Mouse (Mus musculus) megakaryocyte progenitor cell, adult 5-6 weeks (primary cell): ENCODE data around the gene Mt4. TPM values are rescaled to one million over a fixed set of nuclear protein-coding genes. Genes with fewer than 3 reads are reported as not detected.

Experiments used
- ATAC-seq: replicated peaks from 2 replicates; pipeline ENCODE4 v1.8.0; 2016; ENCODE audit warnings: mild to moderate bottlenecking, moderate TSS enrichment, inconsistent platforms; ENCODE audit not compliant: poor library complexity
- total RNA-seq, 2 experiments: library from RNA; stranded (forward) in 1 of 2; stranded (reverse) in 1 of 2; fragments of 157-497, 149-512 nt in 1 of 2; fragments of 200-1000 nt in 1 of 2; gene quantifications; 2 replicates each; pipeline versions ENCODE4 v1.2.3 to v1.2.4; 2015 to 2017

Gene Mt4
- total RNA-seq, 2 experiments from 2014 or later = not detected

DNA sequence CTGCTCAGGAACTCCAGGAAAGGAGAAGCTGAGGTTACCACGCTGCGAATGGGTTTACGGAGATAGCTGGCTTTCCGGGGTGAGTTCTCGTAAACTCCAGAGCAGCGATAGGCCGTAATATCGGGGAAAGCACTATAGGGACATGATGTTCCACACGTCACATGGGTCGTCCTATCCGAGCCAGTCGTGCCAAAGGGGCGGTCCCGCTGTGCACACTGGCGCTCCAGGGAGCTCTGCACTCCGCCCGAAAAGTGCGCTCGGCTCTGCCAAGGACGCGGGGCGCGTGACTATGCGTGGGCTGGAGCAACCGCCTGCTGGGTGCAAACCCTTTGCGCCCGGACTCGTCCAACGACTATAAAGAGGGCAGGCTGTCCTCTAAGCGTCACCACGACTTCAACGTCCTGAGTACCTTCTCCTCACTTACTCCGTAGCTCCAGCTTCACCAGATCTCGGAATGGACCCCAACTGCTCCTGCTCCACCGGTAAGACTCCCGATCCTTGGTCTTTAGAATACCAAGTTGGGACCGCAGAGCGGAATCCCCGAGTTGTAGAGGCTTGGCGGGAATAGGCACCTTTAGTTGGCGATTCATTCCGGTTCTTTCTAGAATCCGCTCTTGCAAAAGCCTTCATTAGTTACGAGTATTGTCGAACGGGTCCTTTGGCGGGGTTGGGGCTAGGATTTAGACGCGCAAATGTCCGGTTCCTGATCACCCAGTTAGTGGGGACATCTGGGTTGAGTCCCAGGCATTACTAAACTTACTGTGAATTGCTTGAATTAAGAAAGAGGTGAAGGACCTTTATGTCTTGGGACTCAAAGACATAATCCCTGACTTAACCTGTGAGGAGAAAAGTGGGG, 42.1 kb downstream of the Mt4 start, which contains the start of gene Mt1:
Mt1 (plus strand) TSS at position 226 of the 856 bp plus-strand sequence.
- ATAC-seq = peak; percentile 77

DNA sequence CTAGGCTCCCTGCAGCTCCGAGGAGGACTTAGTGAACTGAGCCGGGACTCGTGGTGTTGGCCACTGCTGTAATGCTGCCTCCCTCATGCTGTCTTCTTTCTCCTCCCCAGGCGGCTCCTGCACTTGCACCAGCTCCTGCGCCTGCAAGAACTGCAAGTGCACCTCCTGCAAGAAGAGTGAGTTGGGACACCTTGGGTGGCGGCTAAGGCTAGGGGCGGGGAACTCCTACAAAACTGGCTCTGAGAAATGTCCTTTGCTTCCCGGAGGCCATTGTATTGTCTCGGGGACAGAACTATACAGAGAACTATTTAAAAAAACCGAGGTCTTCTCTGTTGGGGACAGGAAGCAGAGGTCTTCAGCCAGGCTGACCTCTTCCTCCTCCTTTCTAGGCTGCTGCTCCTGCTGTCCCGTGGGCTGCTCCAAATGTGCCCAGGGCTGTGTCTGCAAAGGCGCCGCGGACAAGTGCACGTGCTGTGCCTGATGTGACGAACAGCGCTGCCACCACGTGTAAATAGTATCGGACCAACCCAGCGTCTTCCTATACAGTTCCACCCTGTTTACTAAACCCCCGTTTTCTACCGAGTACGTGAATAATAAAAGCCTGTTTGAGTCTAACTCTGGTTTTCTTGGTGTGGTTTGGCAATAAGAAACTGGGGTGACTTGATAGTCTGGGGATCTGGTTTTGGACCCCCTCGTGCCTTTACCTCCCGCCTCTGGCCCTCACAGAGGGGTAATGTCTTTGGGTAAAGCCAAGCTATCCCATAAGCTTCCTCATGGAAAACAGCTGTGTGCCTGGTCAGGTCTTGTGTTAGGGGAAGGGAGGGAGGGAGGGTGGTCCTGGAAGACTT, 42.9 kb downstream of the Mt4 start:
- peak; percentile 24 for ATAC-seq

DNA sequence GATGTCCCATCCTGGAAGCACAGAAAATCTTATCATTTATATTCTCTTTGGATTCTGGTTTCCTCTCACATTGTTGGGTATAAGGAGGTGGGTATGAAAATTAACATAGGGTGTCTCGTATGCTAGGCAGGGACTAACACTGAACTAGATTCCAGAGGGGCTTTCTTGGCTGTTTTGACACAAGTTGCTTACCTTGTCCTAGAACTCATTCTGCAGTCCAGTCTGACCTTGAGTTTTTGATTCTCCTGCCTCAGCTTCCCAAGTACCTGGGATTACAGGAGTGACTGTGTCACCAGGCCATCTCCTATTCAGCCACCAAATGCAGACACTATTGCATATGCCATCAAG, 43.5 kb downstream of the Mt4 start:
- ATAC-seq = no peak

DNA sequence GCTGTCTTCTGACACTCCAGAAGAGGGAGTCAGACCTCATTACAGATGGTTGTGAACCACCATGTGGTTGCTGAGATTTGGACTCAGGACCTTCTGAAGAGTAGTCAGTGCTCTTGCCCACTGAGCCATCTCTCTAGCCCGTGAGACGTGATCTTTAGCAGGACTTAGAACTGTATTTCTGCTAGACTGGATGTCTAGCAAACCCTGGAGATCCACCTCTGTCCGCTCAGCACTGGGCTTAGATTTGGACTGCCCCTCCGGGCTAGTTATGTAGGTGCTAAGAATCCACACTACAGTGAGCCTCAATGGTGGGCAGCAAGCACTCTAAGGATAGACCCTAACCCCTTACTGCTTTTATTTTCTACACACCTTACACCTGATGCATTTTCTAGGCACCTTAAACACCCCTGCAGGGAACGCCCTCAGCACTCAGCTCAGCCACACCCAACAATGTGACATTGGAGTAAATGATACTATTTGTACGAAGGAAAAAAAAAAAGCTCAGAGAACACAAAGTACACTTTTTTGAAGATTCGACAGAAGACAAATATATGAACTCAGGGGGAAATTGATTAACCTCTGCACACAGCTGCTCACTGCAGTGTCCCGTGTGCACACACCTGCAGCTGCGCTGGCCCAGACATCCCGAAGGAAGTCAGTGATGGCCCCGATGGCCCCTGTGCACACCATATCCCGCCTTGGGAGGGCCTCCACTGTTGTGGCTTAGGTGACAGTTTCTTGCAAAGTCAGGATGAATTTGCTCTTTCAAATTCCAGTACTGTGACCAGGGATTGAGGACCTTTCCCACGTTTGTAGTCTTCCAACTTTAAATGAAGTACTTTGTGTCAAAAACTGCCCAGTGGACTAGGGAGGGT, 45.3 kb downstream of the Mt4 start:
- no peak for ATAC-seq

DNA sequence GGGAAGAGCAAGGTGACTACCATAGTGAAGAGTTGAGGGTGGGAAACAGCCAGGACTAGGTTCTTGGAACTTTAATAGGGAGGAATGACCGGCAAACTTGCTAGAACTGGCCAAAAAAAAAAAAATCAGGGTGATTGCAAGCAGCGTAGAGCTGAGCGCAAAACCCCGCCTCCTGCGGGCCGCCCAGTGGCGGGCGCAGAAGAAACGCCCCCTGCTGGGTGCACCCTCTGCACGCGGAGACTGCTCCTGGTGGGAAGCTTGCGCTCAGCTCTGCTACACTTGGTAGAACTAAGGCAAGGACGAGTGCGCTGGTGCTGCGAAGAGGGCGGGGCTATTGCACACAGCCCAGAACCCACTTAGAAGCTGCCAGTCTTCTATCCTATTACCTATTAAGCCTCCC, 46.1 kb downstream of the Mt4 start:
- ATAC-seq = peak; percentile 63

DNA sequence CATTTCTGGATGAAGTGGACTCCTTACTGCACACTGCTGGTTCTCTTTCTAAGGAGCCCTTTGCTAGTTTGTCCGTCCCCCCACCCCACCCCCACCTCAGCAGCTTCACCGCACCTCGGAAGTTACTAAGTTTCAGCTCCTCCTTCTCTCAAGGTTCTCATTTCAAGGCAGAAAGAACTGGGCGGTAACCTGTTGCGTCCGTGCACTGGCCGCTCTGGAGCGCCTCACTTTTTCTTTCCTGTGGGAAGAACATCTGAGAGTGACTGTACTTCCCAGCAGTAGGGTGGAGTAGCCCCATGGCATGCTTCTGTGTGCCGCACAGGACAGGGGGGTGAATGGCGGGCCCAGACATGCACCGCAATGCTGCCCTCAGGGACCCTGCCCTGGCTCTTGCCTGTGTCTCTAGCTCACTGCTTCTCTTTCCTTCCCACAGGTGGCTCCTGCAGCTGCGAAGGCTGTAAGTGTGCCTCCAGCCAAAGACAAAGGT, 47.4 kb downstream of the Mt4 start:
- ATAC-seq = no peak

DNA sequence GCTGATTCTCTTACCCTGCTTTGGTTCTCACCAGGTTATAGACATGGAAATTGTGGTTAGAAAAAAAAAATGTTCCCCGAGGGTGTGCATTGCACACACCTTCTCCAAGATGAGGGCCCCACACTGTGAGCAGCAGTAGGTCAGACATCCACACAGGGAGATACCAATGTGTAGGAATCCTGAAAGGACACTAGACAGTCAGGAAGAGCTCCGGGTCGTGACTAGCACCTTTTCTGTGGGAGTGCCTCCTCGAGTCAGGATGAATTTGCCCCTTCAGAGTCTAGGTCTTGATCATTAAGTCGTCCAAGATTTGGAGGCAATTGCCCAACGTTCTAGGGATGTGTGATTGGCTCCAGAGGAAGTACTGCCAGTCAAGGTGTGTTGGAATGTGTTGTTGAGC, 48.8 kb downstream of the Mt4 start:
- ATAC-seq = no peak

DNA sequence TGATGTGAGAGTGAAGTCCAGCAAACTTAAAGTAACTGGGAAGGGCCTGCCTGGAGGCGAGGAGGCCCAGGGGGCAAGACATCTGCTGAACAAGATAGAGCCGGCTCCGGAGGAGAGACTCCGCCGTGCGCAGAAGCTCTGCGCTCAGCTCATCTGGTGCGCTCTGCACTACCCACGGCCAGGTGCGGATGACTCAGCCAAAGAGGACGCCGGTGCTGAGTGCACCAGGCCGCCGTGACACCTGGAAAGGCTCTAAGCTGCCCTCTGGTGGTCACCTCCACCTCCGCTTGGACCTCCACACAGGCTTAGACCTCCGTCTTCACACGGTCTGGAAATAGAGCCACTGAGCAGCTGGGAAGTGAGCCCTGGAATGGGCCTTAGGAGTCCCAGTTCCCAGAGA, 49.5 kb downstream of the Mt4 start:
- ATAC-seq = peak; percentile 37

DNA sequence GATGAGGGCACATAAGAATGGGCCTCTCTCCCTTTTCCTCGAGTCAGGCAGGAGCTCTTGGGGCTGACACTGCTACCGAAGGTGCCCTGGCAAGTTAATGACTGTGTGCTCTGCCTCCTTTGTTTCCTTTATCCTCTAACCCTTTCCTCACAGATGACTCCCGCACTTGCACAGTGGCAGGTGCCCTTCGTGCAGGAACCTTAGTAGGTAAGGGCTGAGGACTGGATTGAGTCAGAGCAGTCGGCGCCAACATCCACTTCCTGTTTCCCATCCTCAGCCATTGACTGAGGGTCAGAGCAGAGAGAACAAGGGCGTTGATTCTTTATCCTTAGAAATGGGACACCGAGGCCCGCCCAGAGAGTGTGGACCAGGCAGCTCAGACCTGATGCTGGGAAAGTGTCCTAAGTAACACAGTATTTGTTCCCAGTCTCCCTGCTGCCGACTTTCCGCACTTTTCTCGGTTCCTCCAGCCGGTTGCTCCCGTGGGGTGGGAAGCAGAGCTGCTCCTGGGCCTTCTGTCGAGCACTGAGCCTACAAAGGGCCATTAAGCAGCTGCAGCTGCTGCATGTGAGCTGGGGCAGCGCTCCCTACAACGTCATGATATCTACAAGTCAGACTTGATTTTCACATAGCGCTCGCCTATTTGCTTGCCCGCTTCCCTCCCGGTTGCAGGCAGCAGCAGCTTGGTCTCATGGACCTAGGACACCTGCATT, 50.4 kb downstream of the Mt4 start:
- 0 out of 2 replicates have a peak, but pooled peaks have one; percentile 12 for ATAC-seq

Other genes with a start within 250 kb of the Mt4 start
- 31.0 and 31.5 TPM in 2 replicates for gene Amfr, start 124.4 kb upstream of the Mt4 start, total RNA-seq (2015)
- gene Amfr, start 124.4 kb upstream of the Mt4 start, total RNA-seq (2017) = 62.6 and 132 TPM in 2 replicates
- gene Nudt21, start 100.2 kb upstream of the Mt4 start, total RNA-seq (2015) = 112 and 114 TPM in 2 replicates
- 119 and 122 TPM in 2 replicates for gene Nudt21, start 100.2 kb upstream of the Mt4 start, total RNA-seq (2017)
- gene Ogfod1, start 100.0 kb upstream of the Mt4 start, total RNA-seq (2015) = 21.7 and 26.8 TPM in 2 replicates
- 18.1 and 19.6 TPM in 2 replicates for gene Ogfod1, start 100.0 kb upstream of the Mt4 start, total RNA-seq (2017)
- gene Bbs2, start 38.3 kb upstream of the Mt4 start, total RNA-seq (2015) = 7.0 and 11.9 TPM in 2 replicates
- gene Bbs2, start 38.3 kb upstream of the Mt4 start, total RNA-seq (2017) = 4.1 and 4.4 TPM in 2 replicates
- not detected in 2 replicates for gene Mt3, start 15.4 kb downstream of the Mt4 start, total RNA-seq (2015)
- not detected in 2 replicates for gene Mt3, start 15.4 kb downstream of the Mt4 start, total RNA-seq (2017)
- gene Mt2, start 35.5 kb downstream of the Mt4 start, total RNA-seq (2015) = 24.5 and 53.6 TPM in 2 replicates
- 35.6 and 47.5 TPM in 2 replicates for gene Mt2, start 35.5 kb downstream of the Mt4 start, total RNA-seq (2017)
- gene Mt1, start 41.9 kb downstream of the Mt4 start, total RNA-seq (2015) = 232 and 285 TPM in 2 replicates
- 321 and 389 TPM in 2 replicates for gene Mt1, start 41.9 kb downstream of the Mt4 start, total RNA-seq (2017)
- 26.7 and 32.4 TPM in 2 replicates for gene Nup93, start 77.4 kb downstream of the Mt4 start, total RNA-seq (2015)
- 36.3 and 46.1 TPM in 2 replicates for gene Nup93, start 77.4 kb downstream of the Mt4 start, total RNA-seq (2017)
- 0.12 and 0.17 TPM in 2 replicates for gene Slc12a3, start 192.0 kb downstream of the Mt4 start, total RNA-seq (2015)
- not detected in 2 replicates for gene Slc12a3, start 192.0 kb downstream of the Mt4 start, total RNA-seq (2017)
- gene Herpud1, start 249.2 kb downstream of the Mt4 start, total RNA-seq (2015) = 78.2 and 89.9 TPM in 2 replicates
- gene Herpud1, start 249.2 kb downstream of the Mt4 start, total RNA-seq (2017) = 83.3 and 99.5 TPM in 2 replicates